Mouse (Mus musculus): Measurements from ENCODE around the gene Cpa2.

Cpa2 gene

DNA sequence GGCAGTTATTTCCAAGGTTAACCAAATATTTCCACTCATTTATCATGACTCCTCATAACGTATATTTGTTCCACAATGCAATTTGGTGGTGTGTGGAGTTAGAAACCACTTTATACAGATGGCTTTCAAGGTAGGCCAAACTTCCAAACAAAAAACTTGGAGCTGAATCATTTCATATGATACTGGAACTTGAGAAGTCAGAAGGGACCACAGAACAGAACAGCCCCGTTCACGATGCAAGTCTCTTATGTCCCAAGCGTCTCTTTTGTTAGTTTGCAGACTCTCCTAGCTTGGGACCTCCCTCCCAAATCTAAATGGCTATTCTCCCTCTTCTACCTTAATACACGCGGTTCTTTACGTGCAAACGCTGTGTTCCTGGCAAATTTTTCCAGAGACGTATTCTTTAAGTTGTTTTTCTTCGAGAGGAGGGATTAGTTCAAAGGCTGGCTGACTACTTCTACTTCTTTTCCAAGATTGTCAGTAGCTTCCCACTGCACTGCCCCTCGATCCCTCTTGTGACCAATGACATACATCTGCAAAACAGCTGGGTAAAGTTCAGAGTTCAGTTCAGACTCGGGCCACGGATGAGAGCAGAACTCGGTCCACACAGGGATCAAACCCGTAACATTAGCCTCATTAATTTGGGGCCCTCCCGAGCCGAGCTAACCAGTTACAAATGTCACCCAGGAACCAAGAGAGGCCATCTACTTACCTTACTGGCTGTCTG lies 35.3 kb downstream of the Cpa2 start:
- DNase-seq (ENCODE audit: extremely low read depth, low read depth) = no peak

DNA sequence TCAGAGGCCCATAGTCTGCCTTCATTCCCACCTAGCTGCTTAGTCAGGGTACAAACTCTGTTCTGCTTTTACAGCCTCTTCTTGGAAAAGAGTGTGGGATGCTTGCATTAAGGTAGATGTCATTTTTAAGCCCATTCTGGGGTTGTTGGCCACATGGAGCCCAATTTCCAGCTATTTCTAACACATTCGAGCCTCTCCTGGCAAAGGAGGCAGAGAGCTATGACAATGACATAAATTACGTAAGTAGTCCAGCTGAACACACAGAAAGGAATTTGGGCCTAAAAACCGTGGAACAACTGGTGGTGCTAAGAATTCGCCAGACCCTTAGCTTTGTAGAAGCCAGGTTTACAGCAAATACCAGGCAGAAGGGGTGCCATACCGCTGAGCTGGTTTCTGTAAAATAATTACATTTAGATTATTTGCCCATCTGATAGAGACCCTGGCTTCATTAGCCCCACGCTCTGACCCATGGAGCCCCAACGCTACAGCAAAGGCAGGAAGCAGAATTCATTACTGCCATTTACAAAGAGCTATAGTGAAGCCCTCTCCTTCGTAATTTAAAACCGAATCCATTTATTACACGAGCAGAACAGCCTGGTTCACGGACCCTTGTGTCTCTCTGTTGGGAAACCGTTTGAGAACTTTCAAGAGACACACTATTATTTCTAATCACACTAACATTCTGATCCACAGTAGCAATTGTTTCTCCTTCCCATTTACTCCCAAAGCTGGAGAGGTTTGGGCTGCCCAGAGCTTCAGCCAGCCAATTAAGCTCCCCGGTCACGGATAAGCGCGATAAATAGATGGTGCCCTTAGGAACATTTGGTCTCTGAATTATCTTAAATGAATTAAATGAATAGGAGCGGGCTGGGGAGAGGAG lies 38.8 kb downstream of the Cpa2 start:
- DNase-seq (ENCODE audit: extremely low read depth, low read depth) = no peak

DNA sequence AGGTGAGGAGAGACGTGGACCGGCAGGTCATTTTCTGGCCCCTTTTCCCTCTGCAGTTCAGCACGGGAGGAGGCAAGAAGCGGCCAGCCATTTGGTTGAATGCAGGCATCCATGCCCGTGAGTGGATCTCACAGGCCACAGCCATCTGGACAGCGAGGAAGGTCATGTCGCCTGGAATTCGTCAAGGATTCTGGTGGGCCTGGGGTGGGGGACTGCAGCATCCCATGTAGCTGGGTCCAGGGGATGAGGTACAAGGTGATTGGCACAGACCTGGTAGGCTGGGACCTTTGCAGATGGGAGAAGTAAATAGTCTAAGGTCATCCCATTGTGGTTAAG lies 39.4 kb downstream of the Cpa2 start:
- DNase-seq (ENCODE audit: extremely low read depth, low read depth) = no peak

DNA sequence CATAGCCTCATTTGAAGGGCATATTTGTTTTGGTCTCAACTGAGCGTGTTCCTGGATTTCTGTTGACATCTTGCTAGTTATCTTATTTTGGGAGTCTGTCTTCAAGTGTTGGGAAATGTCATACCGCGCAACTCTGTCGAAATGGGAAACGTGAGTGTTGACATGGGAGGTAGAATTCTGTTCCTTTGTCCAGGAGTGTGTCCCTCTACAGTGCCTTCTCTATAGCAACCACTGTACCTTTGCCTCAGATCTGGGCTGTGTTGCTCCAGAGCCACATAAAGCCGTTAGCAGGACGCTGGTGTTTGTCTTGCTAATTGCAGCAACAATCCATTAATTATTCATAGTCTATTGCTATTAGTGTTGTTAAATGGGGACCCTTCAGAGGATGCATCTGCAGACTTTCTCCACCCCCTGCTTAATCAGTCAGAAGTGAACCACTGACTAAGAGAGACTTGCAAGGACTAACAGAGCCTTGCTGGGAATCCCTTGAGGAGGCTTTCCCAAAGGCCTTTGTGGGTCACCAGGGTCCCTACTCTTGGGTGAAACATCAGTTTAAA lies 45.6 kb downstream of the Cpa2 start:
- DNase-seq (ENCODE audit: extremely low read depth, low read depth) = no peak

DNA sequence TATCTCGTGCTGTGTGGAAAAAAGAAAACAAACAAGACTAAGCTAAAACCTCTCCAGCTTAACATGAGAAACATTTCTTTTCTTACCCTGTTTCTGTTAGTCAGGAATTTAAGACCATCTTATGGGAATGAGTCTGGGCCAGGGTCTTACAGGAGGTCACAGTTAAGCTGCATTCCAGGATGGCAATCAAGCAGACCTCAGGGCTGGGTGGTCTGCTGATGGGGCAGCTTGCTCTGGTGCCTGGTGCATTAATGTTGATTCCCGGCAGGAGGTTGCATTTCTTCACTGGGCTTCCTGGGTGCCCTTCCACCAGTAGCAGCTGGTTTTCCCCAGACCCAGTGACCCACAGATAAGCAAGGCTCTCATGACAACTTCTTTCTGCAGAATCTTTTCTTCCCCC lies 48.4 kb downstream of the Cpa2 start:
- no peak for DNase-seq (ENCODE audit: extremely low read depth, low read depth)

DNA sequence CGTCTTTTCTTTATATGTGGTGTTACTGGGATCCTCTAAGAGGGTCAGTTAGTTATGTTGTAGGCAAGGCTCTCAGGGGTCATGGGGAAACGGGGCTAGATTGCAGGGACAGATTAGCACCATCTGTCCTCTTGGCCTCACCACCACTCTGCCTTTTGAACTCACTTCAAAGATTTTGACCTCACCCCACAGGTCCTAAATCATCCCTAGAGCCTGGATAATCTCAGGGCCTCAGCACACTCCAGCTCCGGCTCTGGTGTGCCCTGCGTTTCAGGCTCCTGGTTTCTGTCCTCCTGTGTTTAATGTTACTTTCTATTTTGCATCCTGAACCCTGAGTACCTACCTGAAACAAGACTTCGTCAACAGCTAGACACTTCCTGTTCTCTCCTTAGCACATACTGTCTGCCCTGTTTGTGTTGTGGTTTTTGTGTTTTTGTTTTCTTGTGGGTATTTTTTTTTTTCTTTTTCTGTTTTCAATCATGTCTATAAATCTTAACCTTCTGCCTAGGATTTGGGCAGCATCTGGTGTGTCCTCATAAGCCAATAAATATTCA lies 50.5 kb downstream of the Cpa2 start:
- no peak for DNase-seq (ENCODE audit: extremely low read depth, low read depth)

DNA sequence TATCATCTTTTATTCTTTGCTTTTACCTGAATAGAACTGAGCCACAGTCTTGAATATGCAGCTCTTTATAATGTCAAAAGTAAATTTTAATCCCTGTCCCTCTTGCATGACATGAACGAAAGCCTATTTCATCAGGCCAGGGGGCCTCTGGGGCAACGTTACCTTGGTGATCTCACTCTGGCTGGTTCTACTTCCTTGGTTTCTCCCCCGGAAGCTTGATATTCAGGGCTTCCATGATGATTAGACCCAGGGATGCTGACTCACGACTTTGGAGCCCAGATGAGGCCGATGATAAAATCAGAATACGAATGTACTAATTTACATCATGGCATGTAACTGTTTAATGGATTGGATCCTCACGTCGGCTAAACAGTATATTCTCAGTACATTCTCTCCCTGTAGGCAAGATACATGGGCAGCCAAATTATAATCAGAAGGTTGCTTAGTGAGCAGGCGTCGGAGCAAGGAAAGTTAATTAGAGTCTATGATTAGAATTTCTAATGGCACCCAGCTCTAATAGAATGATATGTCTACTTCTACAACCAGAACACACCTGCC lies 51.1 kb downstream of the Cpa2 start:
- DNase-seq (ENCODE audit: extremely low read depth, low read depth) = no peak

DNA sequence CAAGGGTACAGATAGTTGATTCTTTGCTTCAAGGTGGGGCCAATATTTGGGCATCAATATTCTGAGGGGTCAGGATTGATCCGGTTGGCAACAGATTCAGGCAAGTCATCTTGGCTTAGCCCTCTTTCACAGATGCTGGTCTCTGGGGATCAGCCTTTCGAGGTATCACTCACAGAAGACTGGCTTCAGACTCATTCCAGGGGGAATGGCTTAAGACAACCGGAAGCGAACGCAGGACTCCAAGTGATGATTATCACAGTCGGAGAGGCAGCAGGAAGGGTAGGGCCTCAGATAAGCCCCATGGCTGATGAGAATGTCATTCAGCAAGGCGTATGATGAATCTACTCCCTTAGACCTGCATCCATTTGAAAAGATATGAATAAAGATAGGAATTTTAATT lies 53.0 kb downstream of the Cpa2 start:
- DNase-seq (ENCODE audit: extremely low read depth, low read depth) = no peak

DNA sequence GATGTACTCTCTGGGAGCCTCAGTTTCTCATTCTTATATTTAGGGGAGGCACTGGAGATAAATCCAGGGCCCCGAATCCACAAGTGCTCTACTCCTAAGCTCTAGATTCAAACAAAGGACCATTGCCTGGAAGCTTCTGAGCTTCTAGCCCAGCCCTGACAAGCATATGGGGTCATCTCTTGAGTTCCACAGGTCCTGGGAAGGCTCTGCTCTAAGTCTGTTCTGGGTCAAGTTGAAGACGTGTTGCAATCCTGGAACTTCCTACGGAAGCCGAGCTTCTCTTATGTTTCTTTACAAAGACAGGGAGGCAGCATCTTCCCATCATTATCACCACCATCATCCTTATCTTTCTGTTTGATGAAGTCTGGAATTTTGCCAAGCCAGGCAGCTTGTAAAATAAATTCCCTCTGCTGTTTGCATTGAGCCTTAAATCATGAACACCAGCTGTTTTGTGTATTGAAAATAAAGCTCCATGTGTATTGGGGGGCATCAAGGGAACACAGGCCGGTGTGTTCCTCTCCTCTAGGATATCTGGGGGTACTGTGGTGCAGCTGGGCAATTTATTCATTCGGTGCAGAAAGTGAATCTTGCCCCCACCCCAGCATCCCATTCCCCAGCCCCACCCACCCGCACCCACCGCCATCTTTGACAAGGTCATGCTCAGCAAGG lies 55.0 kb downstream of the Cpa2 start:
- DNase-seq (ENCODE audit: extremely low read depth, low read depth) = no peak

DNA sequence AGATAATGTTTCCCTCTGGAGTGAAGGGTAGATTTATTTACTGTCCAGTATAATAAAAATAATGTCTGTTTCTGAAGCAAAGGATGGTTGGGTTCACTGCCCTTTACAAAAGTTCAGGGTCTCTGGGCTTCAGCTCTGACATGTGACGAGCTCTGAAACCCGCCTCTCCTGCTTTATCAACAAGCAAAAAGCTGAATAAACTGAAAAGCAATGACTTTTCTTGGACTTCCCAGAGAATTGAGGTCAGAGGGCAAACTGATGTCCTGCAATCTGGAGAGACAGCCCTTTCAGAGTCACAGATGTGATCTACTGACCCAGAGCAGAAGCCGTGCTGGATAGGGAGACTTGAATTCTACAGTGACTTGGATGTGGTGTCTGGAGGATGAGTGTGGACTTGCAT lies 58.7 kb downstream of the Cpa2 start:
- no peak for DNase-seq (ENCODE audit: extremely low read depth, low read depth)

DNA sequence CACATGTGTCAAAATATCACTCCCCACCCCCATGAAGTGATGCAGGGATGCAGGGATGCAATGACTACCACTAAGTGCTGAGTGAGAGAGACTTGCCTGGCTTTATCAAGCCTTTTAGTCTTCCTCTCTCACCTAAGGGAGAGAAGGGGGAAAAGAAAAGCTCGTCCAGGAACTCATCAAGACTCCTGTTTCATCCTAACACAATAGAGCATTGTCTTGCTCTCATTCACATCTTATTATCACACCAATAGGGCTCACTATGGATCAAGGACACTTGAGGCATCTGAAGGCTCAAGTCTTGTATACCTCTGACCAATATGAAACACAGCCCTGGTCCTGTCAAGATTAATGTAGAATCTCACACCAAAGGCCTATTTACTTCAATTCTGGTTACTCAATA lies 59.6 kb downstream of the Cpa2 start:
- no peak for DNase-seq (ENCODE audit: extremely low read depth, low read depth)

DNA sequence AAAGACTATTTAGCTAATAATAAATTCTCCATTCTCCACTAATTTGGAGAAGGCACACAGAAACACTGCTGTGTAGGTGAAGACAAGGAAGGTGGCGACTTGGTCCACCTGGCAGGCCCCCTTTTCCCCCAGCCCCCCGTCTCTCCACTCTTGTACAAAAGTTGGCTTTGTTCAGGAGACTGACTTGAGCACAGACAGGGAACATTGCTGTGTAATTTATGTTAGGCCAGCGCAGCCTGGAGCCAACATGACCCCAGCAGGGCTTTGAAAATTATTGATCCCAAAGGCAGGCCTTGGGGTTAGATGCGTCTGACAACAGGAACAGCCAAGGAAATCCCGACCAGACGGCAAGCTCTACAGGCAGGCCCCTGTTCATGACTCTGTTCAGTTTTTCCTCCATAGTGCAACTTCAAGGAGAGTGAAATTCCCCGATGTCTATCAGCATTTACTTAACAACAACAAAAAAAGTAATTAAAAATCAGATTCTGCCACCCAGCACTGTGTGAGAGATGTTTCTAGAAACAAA lies 63.0 kb downstream of the Cpa2 start:
- DNase-seq (ENCODE audit: extremely low read depth, low read depth) = no peak

DNA sequence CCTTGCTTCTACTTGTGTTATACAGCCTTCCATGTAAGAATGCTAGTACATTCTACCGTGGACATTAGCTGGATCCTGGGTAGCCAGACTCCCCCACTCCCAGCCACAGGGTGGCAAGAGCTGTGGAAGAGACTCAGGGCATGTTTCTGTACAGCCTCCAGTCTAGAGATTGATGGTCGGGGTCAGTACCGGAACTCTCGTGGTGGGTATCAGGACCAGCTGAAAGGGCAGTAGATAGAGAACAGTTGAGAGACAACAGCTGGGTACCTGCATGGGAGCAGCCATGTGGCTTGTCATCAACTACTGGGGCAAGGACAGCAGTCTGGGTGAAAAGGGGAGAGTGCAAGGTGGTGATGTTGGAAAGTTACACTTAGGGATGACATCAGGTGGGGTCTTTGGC lies 63.7 kb downstream of the Cpa2 start:
- no peak for DNase-seq (ENCODE audit: extremely low read depth, low read depth)

DNA sequence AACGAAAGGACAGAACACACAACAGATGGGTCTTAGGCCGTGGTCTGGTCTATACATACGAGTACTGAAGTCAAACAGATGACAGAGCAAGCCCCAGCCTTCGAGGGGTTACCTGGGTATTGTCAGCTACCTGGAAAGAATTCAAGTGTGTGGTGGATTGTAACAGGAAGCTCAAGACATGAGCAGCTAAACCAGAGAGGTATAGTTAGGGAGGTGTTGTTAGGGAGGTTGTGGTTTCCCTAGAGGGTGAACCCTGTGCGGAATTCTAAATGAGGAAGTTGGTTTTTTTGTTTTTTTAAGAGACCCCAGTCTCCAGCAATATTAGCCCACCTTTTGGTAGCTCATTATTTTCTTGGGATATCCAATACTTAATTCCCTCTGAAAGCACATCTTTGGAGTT lies 64.3 kb downstream of the Cpa2 start:
- peak; percentile 26 for DNase-seq (ENCODE audit: extremely low read depth, low read depth)

DNA sequence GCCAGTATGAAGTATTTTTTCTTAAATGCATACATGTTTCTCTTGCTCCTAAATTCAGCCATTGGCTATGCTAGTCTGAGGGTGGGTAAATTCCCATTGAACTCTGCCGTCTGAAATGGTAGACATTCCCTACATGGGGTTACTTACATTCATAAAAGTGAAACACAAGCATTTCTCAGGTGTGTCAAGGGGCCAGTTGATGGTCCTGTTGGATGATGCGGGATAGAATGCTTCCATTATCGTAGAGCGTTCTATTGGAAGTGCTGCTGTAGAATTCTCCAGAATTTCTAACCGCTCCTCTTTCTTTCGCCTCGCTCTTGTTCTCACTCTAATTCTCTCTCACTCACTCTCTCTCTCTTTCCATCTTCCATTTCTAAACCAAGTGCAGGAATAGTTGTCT lies 69.3 kb downstream of the Cpa2 start, which contains the start of gene Cpa5:
Cpa5 (plus strand) TSS at position 301 of the 400 bp plus-strand sequence.
- DNase-seq (ENCODE audit: extremely low read depth, low read depth) = no peak

DNA sequence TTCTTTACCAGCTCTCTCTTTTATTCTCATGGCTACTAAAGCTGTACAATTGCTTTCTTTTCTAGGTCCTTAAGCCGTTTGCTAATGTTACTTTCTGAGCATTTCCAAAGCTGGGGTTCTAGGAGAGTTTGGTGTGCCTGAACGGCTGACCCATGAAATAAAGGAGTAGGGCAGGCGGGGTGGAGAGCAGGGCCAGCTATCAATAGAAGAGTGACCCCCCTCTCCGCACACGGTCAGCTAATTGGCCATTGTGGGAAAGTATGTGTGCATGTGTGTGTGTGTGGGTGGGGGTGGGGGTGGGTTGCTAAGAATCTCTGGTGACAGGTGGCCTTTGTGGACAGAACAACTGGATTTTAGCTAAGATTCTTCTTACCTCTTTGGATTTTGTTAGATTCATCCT lies 69.8 kb downstream of the Cpa2 start:
- no peak for DNase-seq (ENCODE audit: extremely low read depth, low read depth)

Measured in MEL-GATA-1-ER (cell line).